Mouse (Mus musculus) forebrain, embryonic 14.5 days (tissue): ENCODE results near the gene Lamtor4. TPM values are rescaled to one million over a fixed set of nuclear protein-coding genes. Genes with fewer than 3 reads are reported as not detected.

Experiments used
- ATAC-seq: fragments of 200-750 bp; cut with Nextera tagmentation; 2 replicates; pipeline ENCODE4 v1.8.0; 2017; ENCODE audit warnings: mild to moderate bottlenecking, moderate library complexity
- DNase-seq: peaks from one replicate; pipeline ENCODE4 v3.0.0-alpha.2; 2015; ENCODE audit warnings: low spot score
- H3K27ac ChIP-seq: fragments of 300-500 bp; sonication (generic); 2 replicates; pipeline ENCODE4 v1.5.1; 2014; ENCODE audit warnings: low read depth, mild to moderate bottlenecking, control low read depth, low read length, moderate library complexity
- H3K27me3 ChIP-seq: fragments of 300-500 bp; sonication (generic); replicated peaks from 2 replicates; pipeline ENCODE4 v1.6.1; 2014; ENCODE audit warnings: low read length, control low read depth, mixed read lengths; ENCODE audit not compliant: control insufficient read depth, insufficient read depth
- H3K36me3 ChIP-seq: fragments of 300-500 bp; sonication (generic); 2 replicates; pipeline ENCODE4 v1.6.1; 2014; ENCODE audit warnings: low read length, control low read depth; ENCODE audit not compliant: control insufficient read depth, insufficient read depth
- H3K4me1 ChIP-seq: fragments of 300-500 bp; sonication (generic); 2 replicates; pipeline ENCODE4 v1.6.1; 2014; ENCODE audit warnings: antibody characterized with exemption, low read length, control low read depth; ENCODE audit not compliant: control insufficient read depth, insufficient read depth
- H3K4me2 ChIP-seq: fragments of 300-500 bp; sonication (generic); 2 replicates; pipeline ENCODE4 v1.6.1; 2014; ENCODE audit warnings: mild to moderate bottlenecking, control low read depth, low read length
- H3K4me3 ChIP-seq: fragments of 300-500 bp; sonication (generic); 2 replicates; pipeline ENCODE4 v1.5.1; 2014; ENCODE audit warnings: low read depth, low read length, control low read depth
- H3K9ac ChIP-seq: fragments of 300-500 bp; sonication (generic); 2 replicates; pipeline ENCODE4 v1.6.1; 2014; ENCODE audit warnings: mild to moderate bottlenecking, low read length, control low read depth, moderate library complexity
- H3K9me3 ChIP-seq: fragments of 300-500 bp; sonication (generic); replicated peaks from 2 replicates; pipeline ENCODE4 v1.6.1; 2016; ENCODE audit warnings: low read length, control low read depth, mixed read lengths; ENCODE audit not compliant: control insufficient read depth
- WGBS: fragments of 180-500 bp; shearing (Covaris S2); extraction: QIAGEN DNeasy Blood & Tissue Kit; methylation state at CpG from one replicate; pipeline ENCODE4 v1.1.7; 2014; 5-methylcytosine and 5-hydroxymethylcytosine counted together
- polyA plus RNA-seq: library from polyadenylated mRNA; unstranded; fragments of >200 nt; fragmentation: Nextera tagmentation; extraction: Ambion mirVana; gene quantifications from 2 replicates; pipeline ENCODE4 v1.2.1, GENCODE M21; 2014

Gene Lamtor4
- polyA plus RNA-seq, 1 experiment from 2014 or later, result 88.2 TPM

DNA sequence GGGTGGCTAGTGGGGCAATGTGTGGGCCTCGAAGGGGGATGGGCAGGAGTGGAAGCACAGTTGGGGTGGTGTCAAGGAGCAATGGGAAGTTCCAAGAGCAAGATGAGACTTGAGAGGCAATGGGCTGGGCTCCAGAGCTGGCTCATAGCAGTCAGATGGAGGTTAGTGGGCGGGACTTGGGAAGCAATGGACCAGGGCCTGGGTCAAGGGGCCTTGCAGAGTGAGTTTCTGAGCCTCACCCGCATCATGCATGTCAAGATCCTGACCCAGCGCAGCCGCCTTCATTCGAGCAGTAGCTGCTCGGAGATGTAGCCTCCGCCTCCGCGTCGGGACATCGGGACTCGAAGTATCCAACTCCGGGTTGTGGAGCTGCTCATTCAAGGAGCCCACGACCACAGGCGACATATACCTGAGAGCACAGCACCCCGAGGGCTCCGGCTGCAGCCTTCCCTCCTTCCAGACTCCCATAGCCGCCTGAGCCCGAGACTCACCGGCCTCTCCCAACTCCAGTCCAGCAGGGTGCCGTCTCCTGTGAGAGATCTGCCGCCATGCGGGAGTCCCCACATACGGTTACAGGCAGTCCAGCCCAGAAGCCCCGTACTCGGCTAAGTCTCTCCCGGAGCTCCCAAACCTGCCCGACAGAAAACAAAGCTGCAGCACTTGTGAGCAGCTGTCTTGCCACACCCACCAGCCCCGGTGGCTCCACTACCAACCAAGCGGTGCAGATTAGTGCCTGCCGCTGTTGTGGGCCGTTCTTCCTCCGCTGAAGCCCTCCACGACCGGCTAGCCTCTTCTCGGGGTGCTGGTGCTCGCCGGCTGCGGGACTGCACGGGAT is 20.2 kb downstream of the Lamtor4 start:
- Histone ChIP-seq H3K36me3 (peaks cover 25% of the 10 kb centered on the region), H3K9ac (peak overlapping the region; percentile 65), H3K4me2 (peak overlapping the region; percentile 73), H3K4me1 (peaks cover 39% of the 10 kb centered on the region), H3K27ac (0 out of 2 replicates have a peak overlapping the region, but pooled peaks have one; percentile 9), H3K27me3 (no peaks in the 10 kb centered on the region), H3K9me3 (0 out of 2 replicates have a peak, but pooled peaks cover 2% of the 10 kb centered on the region), H3K4me3 (peak overlapping the region; percentile 37)
- 8% methylated on average over 41 of the region's 41 CpGs for WGBS
- no peak for ATAC-seq
- DNase-seq, result peak; percentile 36

GRCm38 (mm10) chr5:138277994-138278393 is 22.7 kb downstream of the Lamtor4 start:
- no peaks in the 10 kb centered on the region for H3K27me3 ChIP-seq
- 0 out of 2 replicates have a peak, but pooled peaks cover 8% of the 10 kb centered on the region for H3K9me3 ChIP-seq
- H3K4me1 ChIP-seq, result peaks cover 39% of the 10 kb centered on the region
- 87% methylated on average over 7 of the region's 7 CpGs for WGBS
- H3K9ac ChIP-seq, result peak overlapping the region; percentile 97
- H3K4me3 ChIP-seq, result peak overlapping the region; percentile 86
- peak overlapping the region; percentile 83 for H3K4me2 ChIP-seq
- DNase-seq (no peak), ATAC-seq (no peak)
- 0 out of 2 replicates have a peak overlapping the region, but pooled peaks have one; percentile 5 for H3K27ac ChIP-seq
- H3K36me3 ChIP-seq, result peaks cover 25% of the 10 kb centered on the region

- Histone ChIP-seq H3K4me3 (peak within 1 kb of the TSS; percentile 86), H3K9ac (peak within 1 kb of the TSS; percentile 97), H3K27me3 (no peaks in the 10 kb centered on the region), H3K36me3 (peaks cover 20% of the 10 kb centered on the region; the same call in 1 of the 2 replicates), H3K9me3 (0 out of 2 replicates have a peak, but pooled peaks cover 8% of the 10 kb centered on the region), H3K27ac (peak within 1 kb of the TSS; percentile 78), H3K4me1 (peaks cover 37% of the 10 kb centered on the region), H3K4me2 (peak within 1 kb of the TSS; percentile 83)
- DNase-seq (peak; percentile 99), ATAC-seq (peak; percentile 99)
- WGBS, result under 1% methylated on average over 56 of the region's 56 CpGs
These were observed 24.5 kb downstream of the Lamtor4 start, which contains the start of the genes Gm43720, Gpc2 and Stag3 for GRCm38 (mm10) chr5:138279585-138280424. TSS of gene Gm43720 (minus strand) at chr5:138279958. TSS of gene Gpc2 (minus strand) at chr5:138280005. TSS of gene Stag3 (plus strand) at chr5:138280240.

DNA sequence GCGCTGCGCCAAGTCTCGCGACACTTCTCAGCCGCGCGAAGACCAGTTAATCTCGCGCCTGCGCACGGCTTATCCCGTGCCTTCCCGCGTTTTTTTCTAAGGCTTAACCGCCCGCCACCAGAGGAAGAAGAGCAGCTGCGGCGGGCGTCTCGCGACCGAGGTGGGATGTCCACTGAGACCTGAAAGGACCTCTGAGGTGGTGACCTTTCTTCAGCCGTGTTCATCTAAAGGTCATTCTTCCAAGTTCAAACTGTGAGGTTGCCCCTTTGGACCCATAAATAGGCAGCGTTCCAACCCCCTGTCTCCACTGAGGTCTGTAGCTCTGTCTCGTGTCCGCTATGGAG is 25.1 kb downstream of the Lamtor4 start:
- DNase-seq (no peak), ATAC-seq (no peak)
- Histone ChIP-seq H3K4me1 (peaks cover 32% of the 10 kb centered on the region), H3K27me3 (no peaks in the 10 kb centered on the region), H3K9me3 (0 out of 2 replicates have a peak, but pooled peaks cover 8% of the 10 kb centered on the region), H3K4me3 (peak overlapping the region; percentile 86; the same call in 1 of the 2 replicates), H3K4me2 (peak overlapping the region; percentile 83), H3K27ac (no peak overlapping the region), H3K36me3 (peaks cover 15% of the 10 kb centered on the region; the same call in 1 of the 2 replicates), H3K9ac (no peak overlapping the region)
- WGBS, result 30% methylated on average over 24 of the region's 26 CpGs

DNA sequence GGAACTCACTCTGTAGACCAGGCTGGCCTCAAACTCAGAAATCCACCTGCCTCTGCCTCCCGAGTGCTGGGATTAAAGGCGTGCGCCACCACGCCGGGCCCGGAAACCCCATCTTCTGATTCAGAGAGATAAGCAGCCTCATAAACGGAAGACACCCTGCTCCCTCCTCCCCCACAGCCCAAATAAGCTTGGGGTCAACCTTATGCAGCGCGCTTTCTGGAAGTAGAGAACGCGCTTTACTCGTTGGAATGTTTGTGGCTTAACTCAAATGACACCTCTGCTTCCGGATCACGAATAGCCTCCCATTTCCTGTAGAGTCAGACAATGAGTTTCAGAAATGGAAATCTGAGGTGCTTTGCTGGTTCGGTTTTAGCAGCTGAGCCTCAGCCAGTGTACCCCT is 25.5 kb downstream of the Lamtor4 start:
- peaks cover 15% of the 10 kb centered on the region; the same call in 1 of the 2 replicates for H3K36me3 ChIP-seq
- no peak overlapping the region for H3K4me2 ChIP-seq
- WGBS, result 93% methylated on average over 15 of the region's 15 CpGs
- H3K4me3 ChIP-seq, result no peak overlapping the region
- H3K27ac ChIP-seq, result no peak overlapping the region
- DNase-seq (no peak), ATAC-seq (no peak)
- no peaks in the 10 kb centered on the region for H3K27me3 ChIP-seq
- peaks cover 28% of the 10 kb centered on the region for H3K4me1 ChIP-seq
- no peak overlapping the region for H3K9ac ChIP-seq
- H3K9me3 ChIP-seq, result 0 out of 2 replicates have a peak, but pooled peaks cover 8% of the 10 kb centered on the region

- 96% methylated on average over 2 of the region's 2 CpGs for WGBS
- H3K27me3 ChIP-seq, result no peaks in the 10 kb centered on the region
These were observed 26.5 kb downstream of the Lamtor4 start for GRCm38 (mm10) chr5:138281798-138282197.

GRCm38 (mm10) chr5:138283540-138283939 is 28.3 kb downstream of the Lamtor4 start:
- 58% methylated on average over 1 of the region's 1 CpGs for WGBS
- ATAC-seq (no peak), DNase-seq (no peak)
- Histone ChIP-seq H3K36me3 (no peaks in the 10 kb centered on the region), H3K4me1 (peaks cover under 1% of the 10 kb centered on the region), H3K9ac (no peak overlapping the region), H3K4me3 (no peak overlapping the region), H3K27ac (no peak overlapping the region), H3K27me3 (no peaks in the 10 kb centered on the region), H3K4me2 (no peak overlapping the region), H3K9me3 (0 out of 2 replicates have a peak, but pooled peaks cover 8% of the 10 kb centered on the region)

More at GRCm38 (mm10) chr5:138281798-138282197, 26.5 kb downstream of the Lamtor4 start:
- no peak overlapping the region for H3K9ac ChIP-seq
- H3K9me3 ChIP-seq, result 0 out of 2 replicates have a peak, but pooled peaks cover 8% of the 10 kb centered on the region
- H3K4me2 ChIP-seq, result no peak overlapping the region
- H3K36me3 ChIP-seq, result peaks cover 13% of the 10 kb centered on the region; the same call in 1 of the 2 replicates
- H3K4me1 ChIP-seq, result peaks cover 18% of the 10 kb centered on the region
- no peak for ATAC-seq
- DNase-seq, result no peak
- H3K4me3 ChIP-seq, result no peak overlapping the region
- H3K27ac ChIP-seq, result no peak overlapping the region

DNA sequence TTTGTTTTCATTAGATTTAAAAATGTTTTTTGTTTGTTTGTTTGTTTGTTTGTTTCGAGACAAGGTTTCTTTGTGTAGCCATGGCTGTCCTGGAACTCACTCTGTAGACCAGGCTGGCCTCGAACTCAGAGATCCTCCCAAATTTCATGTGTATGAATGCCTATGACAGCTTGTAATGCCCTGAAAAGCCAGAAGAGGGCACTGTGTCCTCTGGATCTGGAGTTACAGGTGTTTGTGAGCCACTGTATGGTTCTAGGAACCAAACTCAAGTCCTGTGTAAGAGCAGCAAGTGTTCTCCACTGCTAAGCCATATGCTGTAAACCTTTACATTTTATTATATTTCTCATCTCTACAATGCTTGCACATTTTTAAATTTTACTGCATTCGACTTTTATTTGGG is 32.6 kb downstream of the Lamtor4 start:
- WGBS, result 67% methylated on average over 3 of the region's 3 CpGs
- no peak for ATAC-seq

More for the DNA sequence above, 32.6 kb downstream of the Lamtor4 start:
- Histone ChIP-seq H3K9ac (no peak overlapping the region), H3K4me3 (no peak overlapping the region), H3K27ac (no peak overlapping the region), H3K36me3 (no peaks in the 10 kb centered on the region), H3K4me2 (no peak overlapping the region), H3K4me1 (no peaks in the 10 kb centered on the region), H3K27me3 (no peaks in the 10 kb centered on the region), H3K9me3 (no peaks in the 10 kb centered on the region)
- no peak for DNase-seq
